Mouse (Mus musculus) liver (tissue): Measurements from ENCODE around the gene Foxd1.
A peak's percentile ranks its signal among the peaks of the same experiment; 100 is the strongest.

ENCODE experiments used
- DNase-seq: peaks from one replicate; pipeline ENCODE4 v3.0.0-alpha.2; 2020; ENCODE audit warnings: mixed read lengths

Foxd1 gene

GRCm38 (mm10) chr13:98354090-98354801 lies at the start of gene Foxd1:
TSS of gene Foxd1 (plus strand) at chr13:98354242.
- peak; percentile 52 for DNase-seq

- no peak for DNase-seq
These were observed 48.8 kb upstream of the Foxd1 start for GRCm38 (mm10) chr13:98305257-98305656.

GRCm38 (mm10) chr13:98306393-98306792 lies 47.6 kb upstream of the Foxd1 start:
- DNase-seq: no peak

- no peak for DNase-seq
These were observed 47.1 kb upstream of the Foxd1 start for GRCm38 (mm10) chr13:98306852-98307475.

GRCm38 (mm10) chr13:98308004-98308403 lies 46.0 kb upstream of the Foxd1 start:
- DNase-seq: no peak

- DNase-seq: no peak
These were observed 45.3 kb upstream of the Foxd1 start for GRCm38 (mm10) chr13:98308724-98309123.

GRCm38 (mm10) chr13:98311597-98311996 lies 42.4 kb upstream of the Foxd1 start:
- DNase-seq: no peak

- DNase-seq: no peak
These were observed 40.4 kb upstream of the Foxd1 start for GRCm38 (mm10) chr13:98313631-98314030.

GRCm38 (mm10) chr13:98315124-98315523 lies 38.9 kb upstream of the Foxd1 start:
- no peak for DNase-seq

- no peak for DNase-seq
These were observed 37.9 kb upstream of the Foxd1 start for GRCm38 (mm10) chr13:98316140-98316479.

GRCm38 (mm10) chr13:98316480-98317245 lies 37.4 kb upstream of the Foxd1 start, which contains the start of gene Btf3:
TSS of gene Btf3 (minus strand) at chr13:98317006.
- peak; percentile 95 for DNase-seq

GRCm38 (mm10) chr13:98317246-98317677 lies 36.8 kb upstream of the Foxd1 start:
- no peak for DNase-seq

- no peak for DNase-seq
These were observed 36.1 kb upstream of the Foxd1 start for GRCm38 (mm10) chr13:98317911-98318310.

GRCm38 (mm10) chr13:98325034-98325433 lies 29.0 kb upstream of the Foxd1 start:
- no peak for DNase-seq

GRCm38 (mm10) chr13:98332106-98332505 lies 21.9 kb upstream of the Foxd1 start:
- DNase-seq: peak; percentile 18

- DNase-seq: no peak
These were observed 17.8 kb upstream of the Foxd1 start for GRCm38 (mm10) chr13:98336205-98336604.

GRCm38 (mm10) chr13:98340506-98340905 lies 13.5 kb upstream of the Foxd1 start:
- DNase-seq: no peak

GRCm38 (mm10) chr13:98349491-98349890 lies 4.6 kb upstream of the Foxd1 start:
- DNase-seq: no peak

- DNase-seq: peak; percentile 27
These were observed 2.5 kb upstream of the Foxd1 start for GRCm38 (mm10) chr13:98351527-98351926.

- no peak for DNase-seq
These were observed 1.6 kb upstream of the Foxd1 start for GRCm38 (mm10) chr13:98352381-98352975.

- no peak for DNase-seq
These were observed 343 bp upstream of the Foxd1 start for GRCm38 (mm10) chr13:98353709-98354089.

- DNase-seq: peak; percentile 7
These were observed 973 bp downstream of the Foxd1 start for GRCm38 (mm10) chr13:98354871-98355558.
